Mouse (Mus musculus) heart, embryonic 11.5 days (tissue): ENCODE measurements around the gene Dnmbp. TPM values are rescaled to one million over a fixed set of nuclear protein-coding genes. Genes with fewer than 3 reads are reported as not detected.

ENCODE experiments used
- ATAC-seq: fragments of 200-750 bp; cut with Nextera tagmentation; replicated peaks from 2 replicates; pipeline ENCODE4 v1.8.0; 2017; ENCODE audit warnings: moderate library complexity; ENCODE audit not compliant: insufficient number of reproducible peaks, low FRiP score, low TSS enrichment
- H3K27ac ChIP-seq: fragments of 300-500 bp; sonication (generic); 2 replicates; pipeline ENCODE4 v1.5.1; 2014; ENCODE audit warnings: mild to moderate bottlenecking, low read depth, low read length
- H3K27me3 ChIP-seq: fragments of 300-500 bp; sonication (generic); 2 replicates; pipeline ENCODE4 v1.6.1; 2014; ENCODE audit warnings: mild to moderate bottlenecking, low read length, mixed read lengths; ENCODE audit not compliant: control insufficient read depth, insufficient read depth
- H3K36me3 ChIP-seq: fragments of 300-500 bp; sonication (generic); 2 replicates; pipeline ENCODE4 v1.6.1; 2014; ENCODE audit warnings: mild to moderate bottlenecking, low read length, moderate library complexity, mixed read lengths; ENCODE audit not compliant: control insufficient read depth, insufficient read depth
- H3K4me1 ChIP-seq: fragments of 300-500 bp; sonication (generic); 2 replicates; pipeline ENCODE4 v1.6.1; 2014; ENCODE audit warnings: low read length; ENCODE audit not compliant: control insufficient read depth, insufficient read depth
- H3K4me2 ChIP-seq: fragments of 300-500 bp; sonication (generic); 2 replicates; pipeline ENCODE4 v1.6.1; 2014; ENCODE audit warnings: mild to moderate bottlenecking, moderate library complexity
- H3K4me3 ChIP-seq: fragments of 300-500 bp; sonication (generic); 2 replicates; pipeline ENCODE4 v1.5.1; 2014; ENCODE audit warnings: low read depth, low read length
- H3K9ac ChIP-seq: fragments of 300-500 bp; sonication (generic); 2 replicates; pipeline ENCODE4 v1.6.1; 2014; ENCODE audit warnings: mild to moderate bottlenecking, low read depth, low read length, moderate library complexity
- H3K9me3 ChIP-seq: fragments of 300-500 bp; sonication (generic); replicated peaks from 2 replicates; pipeline ENCODE4 v1.6.1; 2016; ENCODE audit warnings: low read length; ENCODE audit not compliant: control insufficient read depth
- WGBS: fragments of 180-500 bp; shearing (Covaris S2); extraction: QIAGEN DNeasy Blood & Tissue Kit; methylation state at CpG from one replicate; pipeline ENCODE4 v1.1.7; 2014; ENCODE audit not compliant: insufficient replicate concordance; 5-methylcytosine and 5-hydroxymethylcytosine counted together
- polyA plus RNA-seq: library from polyadenylated mRNA; unstranded; fragments of >200 nt; fragmentation: Nextera tagmentation; extraction: Ambion mirVana; gene quantifications from 2 replicates; pipeline ENCODE4 v1.2.1, GENCODE M21; 2014

The Dnmbp gene
- polyA plus RNA-seq, 1 experiment from 2014 or later, result 11.7 TPM

GRCm38 (mm10) chr19:43930926-43931325 lies 9.1 kb downstream of the Dnmbp start:
- Histone ChIP-seq H3K27ac (no peak overlapping the region), H3K4me1 (peaks cover 15% of the 10 kb centered on the region), H3K9ac (no peak overlapping the region), H3K9me3 (no peaks in the 10 kb centered on the region), H3K4me3 (no peak overlapping the region), H3K4me2 (no peak overlapping the region), H3K27me3 (no peaks in the 10 kb centered on the region), H3K36me3 (no peaks in the 10 kb centered on the region)
- no peak for ATAC-seq
- WGBS, result 85% methylated on average over 6 of the region's 6 CpGs

- Histone ChIP-seq H3K36me3 (no peaks in the 10 kb centered on the region), H3K9me3 (no peaks in the 10 kb centered on the region), H3K9ac (0 out of 2 replicates have a peak overlapping the region, but pooled peaks have one; percentile 18), H3K27ac (0 out of 2 replicates have a peak overlapping the region, but pooled peaks have one; percentile 13), H3K4me3 (no peak overlapping the region), H3K4me1 (peaks cover 15% of the 10 kb centered on the region), H3K4me2 (peak overlapping the region; percentile 20; the same call in 1 of the 2 replicates), H3K27me3 (no peaks in the 10 kb centered on the region)
- 30% methylated on average over 7 of the region's 7 CpGs for WGBS
- ATAC-seq, result peak; percentile 2; the same call in 1 of the 2 replicates
Observed at GRCm38 (mm10) chr19:43930366-43930765, 9.6 kb downstream of the Dnmbp start.

GRCm38 (mm10) chr19:43929869-43930268 lies 10.1 kb downstream of the Dnmbp start:
- peaks cover 15% of the 10 kb centered on the region for H3K4me1 ChIP-seq
- H3K4me3 ChIP-seq, result no peak overlapping the region
- H3K4me2 ChIP-seq, result peak overlapping the region; percentile 20; the same call in 1 of the 2 replicates
- no peaks in the 10 kb centered on the region for H3K9me3 ChIP-seq
- H3K27me3 ChIP-seq, result no peaks in the 10 kb centered on the region
- 26% methylated on average over 11 of the region's 11 CpGs for WGBS
- 0 out of 2 replicates have a peak overlapping the region, but pooled peaks have one; percentile 13 for H3K27ac ChIP-seq
- ATAC-seq, result peak; percentile 14; the same call in 1 of the 2 replicates
- H3K36me3 ChIP-seq, result no peaks in the 10 kb centered on the region
- H3K9ac ChIP-seq, result 0 out of 2 replicates have a peak overlapping the region, but pooled peaks have one; percentile 18

- Histone ChIP-seq H3K4me1 (peaks cover 15% of the 10 kb centered on the region), H3K27me3 (no peaks in the 10 kb centered on the region), H3K27ac (no peak overlapping the region), H3K36me3 (0 out of 2 replicates have a peak, but pooled peaks cover 2% of the 10 kb centered on the region), H3K9me3 (0 out of 2 replicates have a peak, but pooled peaks cover 3% of the 10 kb centered on the region), H3K4me2 (no peak overlapping the region), H3K4me3 (no peak overlapping the region), H3K9ac (no peak overlapping the region)
- ATAC-seq, result no peak
- WGBS, result 74% methylated on average over 5 of the region's 5 CpGs
Observed at GRCm38 (mm10) chr19:43927967-43928366, 12.0 kb downstream of the Dnmbp start.

GRCm38 (mm10) chr19:43927057-43927456 lies 12.9 kb downstream of the Dnmbp start:
- 65% methylated on average over 10 of the region's 10 CpGs for WGBS
- peaks cover 19% of the 10 kb centered on the region for H3K4me1 ChIP-seq
- 0 out of 2 replicates have a peak, but pooled peaks cover 3% of the 10 kb centered on the region for H3K9me3 ChIP-seq
- H3K4me2 ChIP-seq, result no peak overlapping the region
- H3K9ac ChIP-seq, result no peak overlapping the region
- no peak overlapping the region for H3K4me3 ChIP-seq
- H3K36me3 ChIP-seq, result 0 out of 2 replicates have a peak, but pooled peaks cover 2% of the 10 kb centered on the region
- H3K27ac ChIP-seq, result no peak overlapping the region
- no peak for ATAC-seq
- H3K27me3 ChIP-seq, result no peaks in the 10 kb centered on the region

- Histone ChIP-seq H3K9ac (no peak overlapping the region), H3K9me3 (0 out of 2 replicates have a peak, but pooled peaks cover 3% of the 10 kb centered on the region), H3K27me3 (no peaks in the 10 kb centered on the region), H3K4me2 (no peak overlapping the region), H3K4me1 (peaks cover 23% of the 10 kb centered on the region), H3K27ac (no peak overlapping the region), H3K4me3 (no peak overlapping the region), H3K36me3 (0 out of 2 replicates have a peak, but pooled peaks cover 2% of the 10 kb centered on the region)
- 74% methylated on average over 10 of the region's 10 CpGs for WGBS
- ATAC-seq, result no peak
Observed at GRCm38 (mm10) chr19:43926141-43926987, 13.6 kb downstream of the Dnmbp start.

- H3K27ac ChIP-seq, result no peak overlapping the region
- H3K4me2 ChIP-seq, result no peak overlapping the region
- ATAC-seq, result no peak
- peaks cover 30% of the 10 kb centered on the region for H3K4me1 ChIP-seq
- 0 out of 2 replicates have a peak, but pooled peaks cover 3% of the 10 kb centered on the region for H3K9me3 ChIP-seq
- no peak overlapping the region for H3K4me3 ChIP-seq
- no peaks in the 10 kb centered on the region for H3K27me3 ChIP-seq
- H3K36me3 ChIP-seq, result 0 out of 2 replicates have a peak, but pooled peaks cover 2% of the 10 kb centered on the region
- 72% methylated on average over 8 of the region's 8 CpGs for WGBS
- no peak overlapping the region for H3K9ac ChIP-seq
Observed at GRCm38 (mm10) chr19:43924361-43924760, 15.6 kb downstream of the Dnmbp start.

GRCm38 (mm10) chr19:43922963-43923362 lies 17.0 kb downstream of the Dnmbp start:
- H3K9me3 ChIP-seq, result 0 out of 2 replicates have a peak, but pooled peaks cover 3% of the 10 kb centered on the region
- no peak overlapping the region for H3K4me3 ChIP-seq
- peaks cover 25% of the 10 kb centered on the region for H3K4me1 ChIP-seq
- no peak for ATAC-seq
- no peak overlapping the region for H3K4me2 ChIP-seq
- 90% methylated on average over 7 of the region's 7 CpGs for WGBS
- H3K27me3 ChIP-seq, result no peaks in the 10 kb centered on the region
- 0 out of 2 replicates have a peak, but pooled peaks cover 2% of the 10 kb centered on the region for H3K36me3 ChIP-seq
- no peak overlapping the region for H3K9ac ChIP-seq
- no peak overlapping the region for H3K27ac ChIP-seq
